Mouse (Mus musculus) thymus, adult 2 months (tissue): ENCODE measurements around the gene C1s2. TPM values are rescaled to one million over a fixed set of nuclear protein-coding genes. Genes with fewer than 3 reads are reported as not detected.

ENCODE experiments used
- DNase-seq: peaks from one replicate; pipeline ENCODE4 v3.0.0; 2021
- H3K27ac ChIP-seq: fragments of 200-500 bp; 2 replicates; pipeline ENCODE4 v1.5.1; 2012; ENCODE audit warnings: low read length, control low read depth; ENCODE audit not compliant: control insufficient read depth, insufficient read depth
- H3K27me3 ChIP-seq: fragments of 200-500 bp; 2 replicates; pipeline ENCODE4 v1.6.1; 2012; ENCODE audit warnings: mild to moderate bottlenecking, low read length, moderate library complexity, mixed read lengths; ENCODE audit not compliant: control insufficient read depth, insufficient read depth
- H3K36me3 ChIP-seq: fragments of 200-500 bp; 2 replicates; pipeline ENCODE4 v1.6.1; 2012; ENCODE audit warnings: mild to moderate bottlenecking, low read length, moderate library complexity; ENCODE audit not compliant: control insufficient read depth, insufficient read depth
- H3K4me1 ChIP-seq: fragments of 200-500 bp; replicated peaks from 2 replicates; pipeline ENCODE4 v1.6.1; 2012; ENCODE audit warnings: low read length; ENCODE audit not compliant: control insufficient read depth, insufficient read depth
- H3K4me3 ChIP-seq: fragments of 200-500 bp; 2 replicates; pipeline ENCODE4 v1.5.1; 2012; ENCODE audit warnings: mild to moderate bottlenecking, low read length, control low read depth, moderate library complexity; ENCODE audit not compliant: control insufficient read depth, insufficient read depth
- CTCF ChIP-seq: fragments of 200-500 bp; IDR thresholded peaks from 2 replicates; pipeline ENCODE4 v1.5.1; 2012; ENCODE audit warnings: mild to moderate bottlenecking, control low read depth, low read length, moderate library complexity, borderline replicate concordance; ENCODE audit not compliant: control insufficient read depth, poor library complexity, insufficient read depth; ENCODE audit errors: extremely low read depth
- POLR2A ChIP-seq: fragments of 200-500 bp; IDR thresholded peaks from 2 replicates; pipeline ENCODE4 v1.6.1; 2012; ENCODE audit warnings: mild to moderate bottlenecking, low read length, control low read depth, moderate library complexity; ENCODE audit not compliant: control insufficient read depth, poor library complexity, insufficient read depth; ENCODE audit errors: extremely low read depth
- WGBS: fragments of 180-500 bp; shearing (Covaris S2); methylation state at CpG from one replicate; pipeline ENCODE4 v1.1.7; 2018; 5-methylcytosine and 5-hydroxymethylcytosine counted together
- polyA plus RNA-seq: library from polyadenylated mRNA; depleted of rRNA; stranded (reverse); fragments of >200 nt; gene quantifications from 2 replicates; pipeline ENCODE4 v1.2.3, GENCODE M21; 2012

The C1s2 gene
- polyA plus RNA-seq, 1 experiment, result 0.08 TPM

- WGBS, result 95% methylated on average over 9 of the region's 9 CpGs
- Histone ChIP-seq H3K4me1 (peaks cover 6% of the 10 kb centered on the region), H3K27ac (no peak overlapping the region), H3K36me3 (no peaks in the 10 kb centered on the region), H3K27me3 (no peaks in the 10 kb centered on the region), H3K4me3 (no peak overlapping the region)
- no peak for TF ChIP-seq CTCF
- TF ChIP-seq POLR2A, result no peak
- DNase-seq, result no peak
Measured at GRCm38 (mm10) chr6:124673619-124674018, 37.7 kb upstream of the C1s2 start.

GRCm38 (mm10) chr6:124672100-124672499, 36.2 kb upstream of the C1s2 start:
- H3K27ac ChIP-seq, result no peak overlapping the region
- no peak overlapping the region for H3K4me3 ChIP-seq
- no peaks in the 10 kb centered on the region for H3K27me3 ChIP-seq
- DNase-seq, result no peak
- no peak for TF ChIP-seq CTCF
- TF ChIP-seq POLR2A, result no peak
- H3K36me3 ChIP-seq, result no peaks in the 10 kb centered on the region
- peaks cover 6% of the 10 kb centered on the region for H3K4me1 ChIP-seq
- WGBS, result 87% methylated on average over 6 of the region's 6 CpGs

GRCm38 (mm10) chr6:124670281-124670900, 34.5 kb upstream of the C1s2 start:
- no peaks in the 10 kb centered on the region for H3K36me3 ChIP-seq
- no peak for DNase-seq
- WGBS, result 92% methylated on average over 7 of the region's 7 CpGs
- TF ChIP-seq CTCF (no peak), POLR2A (no peak)
- peaks cover 12% of the 10 kb centered on the region for H3K4me1 ChIP-seq
- H3K4me3 ChIP-seq, result no peak overlapping the region
- H3K27ac ChIP-seq, result no peak overlapping the region
- H3K27me3 ChIP-seq, result no peaks in the 10 kb centered on the region

GRCm38 (mm10) chr6:124669234-124669859, 33.5 kb upstream of the C1s2 start:
- no peaks in the 10 kb centered on the region for H3K36me3 ChIP-seq
- no peak for TF ChIP-seq CTCF
- TF ChIP-seq POLR2A, result no peak
- WGBS, result 90% methylated on average over 10 of the region's 11 CpGs
- DNase-seq, result no peak
- no peak overlapping the region for H3K4me3 ChIP-seq
- H3K4me1 ChIP-seq, result peaks cover 18% of the 10 kb centered on the region
- H3K27ac ChIP-seq, result no peak overlapping the region
- H3K27me3 ChIP-seq, result no peaks in the 10 kb centered on the region

- Histone ChIP-seq H3K27me3 (no peaks in the 10 kb centered on the region), H3K4me3 (no peak overlapping the region), H3K36me3 (no peaks in the 10 kb centered on the region), H3K4me1 (peaks cover 21% of the 10 kb centered on the region), H3K27ac (no peak overlapping the region)
- DNase-seq, result peak; percentile 23
- TF ChIP-seq CTCF (no peak), POLR2A (no peak)
- WGBS, result 52% methylated on average over 10 of the region's 10 CpGs
Measured at GRCm38 (mm10) chr6:124665011-124665410, 29.1 kb upstream of the C1s2 start.

GRCm38 (mm10) chr6:124664256-124664655, 28.4 kb upstream of the C1s2 start:
- no peak for TF ChIP-seq POLR2A
- no peak for TF ChIP-seq CTCF

GRCm38 (mm10) chr6:124663424-124663795, 27.5 kb upstream of the C1s2 start:
- WGBS, result 17% methylated on average over 13 of the region's 13 CpGs
- no peak for DNase-seq
- Histone ChIP-seq H3K4me1 (peaks cover 26% of the 10 kb centered on the region), H3K27me3 (no peaks in the 10 kb centered on the region), H3K27ac (peak overlapping the region; percentile 4; the same call in 1 of the 2 replicates), H3K4me3 (peak overlapping the region; percentile 94), H3K36me3 (no peaks in the 10 kb centered on the region)
- TF ChIP-seq CTCF (no peak), POLR2A (no peak)

More at GRCm38 (mm10) chr6:124664256-124664655, 28.4 kb upstream of the C1s2 start:
- no peaks in the 10 kb centered on the region for H3K36me3 ChIP-seq
- H3K4me1 ChIP-seq, result peaks cover 22% of the 10 kb centered on the region
- no peaks in the 10 kb centered on the region for H3K27me3 ChIP-seq
- H3K4me3 ChIP-seq, result no peak overlapping the region
- WGBS, result 90% methylated on average over 7 of the region's 7 CpGs
- no peak overlapping the region for H3K27ac ChIP-seq
- no peak for DNase-seq
